Mouse (Mus musculus): ENCODE measurements around the gene Arhgap9.

Arhgap9 gene

DNA sequence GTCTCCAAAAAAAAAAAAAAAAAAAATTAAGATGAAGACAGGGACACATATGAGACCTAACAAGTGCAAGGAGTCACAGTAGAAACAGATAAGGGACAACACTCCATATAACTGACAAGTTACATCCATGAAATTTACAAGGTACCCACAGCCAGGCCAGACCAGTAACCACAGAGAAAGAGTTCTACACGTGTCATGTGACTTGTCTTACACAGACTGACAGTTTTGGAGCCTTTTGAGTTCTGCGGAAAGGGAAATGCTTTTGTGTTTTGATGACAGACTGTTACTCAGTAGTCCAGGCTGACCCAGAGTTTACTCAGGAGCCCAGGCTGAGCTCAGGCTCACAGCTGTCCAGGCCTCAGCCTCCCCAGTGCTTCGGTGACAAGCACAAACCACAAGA is 21.3 kb downstream of the Arhgap9 start:
- DNase-seq (ENCODE audit: low spot score): no peak

DNA sequence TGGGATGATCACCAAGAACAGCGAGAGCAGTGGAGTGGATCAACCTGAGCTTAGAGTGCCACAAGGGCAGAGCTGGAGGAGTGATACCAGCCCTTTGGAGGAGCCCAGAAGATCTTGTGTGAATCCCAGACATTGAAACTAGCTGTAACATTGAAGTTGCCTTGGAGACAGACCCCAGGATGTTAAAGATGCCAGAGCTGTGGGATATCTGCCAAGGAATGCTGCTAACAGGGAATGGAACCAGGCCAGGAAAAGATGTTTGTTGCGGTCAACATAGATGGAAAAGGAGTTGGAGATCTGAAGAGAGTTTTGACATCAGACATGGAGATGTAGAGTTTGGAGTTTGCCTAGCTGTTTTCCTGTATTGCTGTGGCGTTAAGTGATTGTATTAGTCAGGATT is 24.4 kb downstream of the Arhgap9 start:
- no peak for DNase-seq (ENCODE audit: low spot score)

DNA sequence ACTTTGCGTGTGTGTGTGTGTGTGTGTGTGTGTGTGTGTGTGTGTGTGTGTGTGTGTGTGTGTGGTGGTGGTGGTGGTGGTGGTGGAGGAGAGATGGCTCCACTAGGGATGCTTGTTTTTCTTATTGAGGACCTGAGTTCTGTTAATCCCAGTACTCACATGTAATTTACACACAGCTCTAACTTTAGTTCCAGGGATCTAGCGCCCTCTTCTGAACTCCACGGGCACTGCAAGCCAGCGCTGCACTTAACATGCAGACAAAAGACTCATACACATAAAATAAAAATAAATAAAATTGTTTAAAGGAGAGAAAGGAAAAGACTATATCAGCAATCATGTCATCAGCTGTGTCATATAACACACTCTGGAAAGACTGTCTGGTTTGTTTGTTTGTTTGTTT is 27.2 kb downstream of the Arhgap9 start:
- no peak for DNase-seq (ENCODE audit: low spot score)

DNA sequence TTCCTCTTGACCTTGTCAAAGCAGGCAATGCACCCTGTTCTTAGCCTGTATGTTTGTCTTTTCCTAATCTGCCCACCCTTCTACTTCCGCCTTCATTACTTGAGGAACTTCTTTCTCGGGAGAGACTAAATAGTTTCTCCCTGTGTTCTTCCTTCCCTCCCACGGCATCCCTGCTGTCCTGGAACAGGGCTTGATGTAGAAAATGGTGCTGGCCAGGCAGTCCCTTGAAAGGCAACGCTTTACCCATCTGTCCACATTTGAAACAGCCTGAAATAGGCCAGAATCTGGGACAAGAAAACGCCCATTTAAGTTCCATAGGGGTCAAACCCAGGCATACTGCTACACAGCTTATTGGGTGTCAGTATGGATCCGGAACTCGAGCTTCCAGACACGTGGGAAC is 28.0 kb downstream of the Arhgap9 start:
- no peak for DNase-seq (ENCODE audit: low spot score)

DNA sequence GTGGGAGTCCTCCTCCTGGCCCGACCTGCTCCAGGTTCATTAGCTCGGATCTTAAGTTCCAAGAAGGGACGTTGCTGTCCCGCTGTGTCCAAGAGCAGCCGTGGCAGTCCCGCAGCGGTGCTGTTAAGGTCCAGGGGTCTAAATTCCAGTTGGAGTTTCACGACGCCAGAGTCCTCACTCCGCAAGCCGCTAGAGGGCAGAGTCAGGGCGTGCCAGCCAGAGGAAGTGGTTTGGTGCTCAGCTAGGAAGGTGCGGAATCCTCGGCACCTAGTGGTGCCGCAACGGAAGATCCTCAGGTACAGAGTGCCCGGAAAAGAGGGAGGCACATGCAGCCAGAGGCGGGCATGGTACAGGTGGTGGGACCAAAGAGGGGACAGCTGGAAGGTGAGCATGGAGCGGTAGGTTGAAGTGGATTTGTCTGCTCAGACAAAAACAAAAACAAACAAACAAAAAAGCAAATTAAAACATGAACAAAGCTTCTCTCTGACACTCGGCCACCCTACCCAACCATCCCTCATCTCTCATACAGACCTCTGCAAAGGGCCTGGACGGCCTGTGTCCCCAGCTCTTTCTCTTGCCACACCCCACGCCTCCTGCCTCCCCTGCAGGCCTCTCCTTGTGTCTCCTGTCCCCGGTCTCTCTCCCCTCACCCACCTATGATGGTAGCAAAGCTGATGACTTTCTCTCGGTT is 29.0 kb downstream of the Arhgap9 start:
- DNase-seq (ENCODE audit: low spot score): peak; percentile 23

DNA sequence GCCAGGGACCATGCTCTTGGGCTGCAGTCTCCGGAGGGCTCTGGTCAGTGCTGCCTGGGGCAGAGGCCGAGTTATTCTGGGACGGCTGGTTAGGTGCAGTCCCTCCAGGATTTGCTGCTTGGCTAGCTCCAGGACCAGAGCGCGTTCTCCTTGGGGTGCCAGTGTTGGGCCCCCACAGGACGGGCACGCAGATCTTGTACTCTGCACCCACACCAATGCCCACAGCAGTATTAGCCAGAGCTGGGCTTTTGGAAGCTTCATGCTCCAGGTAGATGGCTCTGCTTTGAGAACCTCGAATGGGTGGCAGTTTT is 29.5 kb downstream of the Arhgap9 start:
- no peak for DNase-seq (ENCODE audit: low spot score)

DNA sequence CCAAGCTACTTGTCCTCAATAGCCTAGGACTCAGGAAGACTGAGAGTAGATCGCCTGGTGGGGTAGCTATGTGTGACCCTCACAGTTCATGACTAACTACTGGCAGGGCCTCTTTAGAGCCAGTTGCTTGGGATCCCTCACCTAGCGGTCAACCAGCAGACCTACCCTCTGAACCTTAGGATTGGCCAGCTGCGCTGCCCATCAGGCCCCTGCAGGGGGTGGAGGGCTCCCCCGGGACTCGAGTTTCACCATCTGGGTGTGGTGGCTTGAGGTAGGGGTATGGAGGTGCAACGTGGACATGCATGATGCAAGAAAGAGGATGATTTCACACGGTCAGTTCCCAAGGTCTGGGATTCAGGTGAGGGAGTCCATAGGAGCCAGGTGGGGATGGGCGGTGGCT is 30.0 kb downstream of the Arhgap9 start:
- DNase-seq (ENCODE audit: low spot score): no peak

DNA sequence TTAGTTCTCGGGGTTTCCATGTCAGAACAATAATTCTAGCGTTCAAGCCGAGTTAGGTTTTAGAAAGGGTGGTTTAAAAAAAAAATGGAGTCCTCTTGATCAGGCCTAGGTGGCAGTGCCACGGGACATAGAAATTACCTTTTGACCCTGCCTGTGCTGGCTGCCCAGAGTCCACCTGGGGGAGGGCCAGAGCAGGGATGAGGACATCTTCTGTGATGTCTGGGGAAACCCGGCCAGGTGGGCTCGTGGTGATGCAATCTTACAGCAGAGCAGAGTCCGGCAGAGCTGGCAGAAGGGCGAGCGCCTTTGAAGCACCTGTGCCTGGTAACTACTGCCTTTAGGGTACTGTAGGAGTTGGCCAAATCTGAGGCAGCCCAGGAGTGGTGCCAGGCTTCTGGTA is 30.4 kb downstream of the Arhgap9 start:
- no peak for DNase-seq (ENCODE audit: low spot score)

DNA sequence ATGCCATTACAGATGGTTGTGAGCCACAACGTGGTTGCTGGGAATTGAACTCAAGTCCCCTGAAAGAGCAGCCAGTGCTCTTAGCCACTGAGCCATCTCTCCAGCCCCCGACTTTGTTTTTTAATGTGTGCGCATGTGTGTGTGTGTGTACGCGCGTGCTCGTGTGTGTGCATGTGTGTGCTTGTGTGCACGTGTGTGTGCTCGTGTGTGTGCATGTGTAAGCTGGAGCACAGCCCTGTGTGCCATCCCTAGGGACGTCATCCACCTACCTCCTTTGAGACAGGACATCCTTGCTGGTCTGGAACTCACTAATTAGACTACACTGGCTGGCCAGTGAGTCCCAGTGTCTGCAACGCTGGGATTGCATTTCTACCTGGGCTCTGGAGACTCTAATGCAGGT is 31.0 kb downstream of the Arhgap9 start:
- DNase-seq (ENCODE audit: low spot score): no peak

DNA sequence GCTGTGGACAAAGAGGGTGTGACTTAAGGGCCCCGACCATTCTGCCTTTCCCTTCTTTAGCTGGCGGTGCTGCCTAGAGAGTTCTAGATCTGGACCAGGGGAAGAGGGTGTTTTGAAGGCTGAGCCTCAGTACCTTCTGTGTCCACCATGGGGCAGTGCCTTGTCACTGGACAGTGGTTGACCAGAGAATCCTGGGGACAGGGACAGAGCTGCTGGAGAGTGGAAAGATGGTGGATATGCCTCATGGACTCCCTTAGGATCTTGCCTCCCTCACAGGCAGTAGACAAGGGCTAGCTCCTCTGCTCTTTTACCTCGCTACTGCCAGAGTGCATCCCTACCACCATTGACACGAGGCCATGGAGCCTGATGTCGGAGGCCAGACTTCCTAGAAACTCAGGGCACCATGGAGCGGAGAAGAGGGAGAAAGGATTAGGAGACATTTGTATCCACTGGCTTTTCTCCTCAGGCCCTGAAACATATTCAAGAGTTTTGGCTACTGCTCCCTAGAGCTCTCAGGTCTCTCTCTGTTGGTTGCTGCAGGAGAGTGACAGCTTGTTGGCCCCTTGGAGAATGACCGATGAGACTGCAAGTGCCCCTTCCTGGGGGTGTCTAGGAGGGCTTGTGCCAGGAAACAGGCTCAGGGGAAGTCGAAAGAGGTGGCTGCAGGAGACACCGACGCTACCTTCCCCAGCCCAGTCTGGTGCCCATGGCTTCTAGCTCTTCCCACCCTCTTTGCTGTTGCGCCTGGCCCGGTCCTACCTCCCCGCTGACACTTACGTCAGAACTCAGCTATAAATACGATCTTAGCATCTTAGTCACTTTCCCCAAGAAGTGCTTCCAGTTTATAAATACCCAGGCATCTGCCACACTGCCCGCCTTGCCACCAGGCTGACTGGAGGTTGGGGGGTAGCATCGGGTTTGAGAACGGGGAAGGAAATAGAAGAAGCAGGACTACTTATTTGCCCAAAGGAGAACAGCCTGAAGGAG is 32.4 kb downstream of the Arhgap9 start, which contains the start of gene Inhbe:
Inhbe (minus strand) TSS at position 503 of the 987 bp plus-strand sequence.
- no peak for DNase-seq (ENCODE audit: low spot score)

DNA sequence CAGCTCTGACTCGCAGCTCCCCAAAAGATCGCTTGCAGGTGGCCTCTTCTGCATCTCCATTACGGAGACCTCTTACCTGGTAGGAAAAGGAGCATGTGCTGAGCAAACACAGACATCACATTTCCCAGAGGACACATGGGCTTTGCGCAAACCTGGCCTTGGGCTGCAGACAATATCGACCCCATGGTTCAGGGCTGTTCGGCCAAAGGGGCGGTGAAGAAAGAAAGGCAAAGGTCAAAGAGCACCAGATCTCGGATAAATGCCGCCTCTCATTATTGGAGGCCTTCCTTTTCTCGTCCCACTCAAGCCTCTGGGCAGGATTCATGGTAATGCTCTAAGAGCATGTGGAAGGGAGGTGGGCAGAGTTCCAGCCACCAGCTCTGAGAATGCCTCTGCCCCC is 33.6 kb downstream of the Arhgap9 start:
- DNase-seq (ENCODE audit: low spot score): no peak

DNA sequence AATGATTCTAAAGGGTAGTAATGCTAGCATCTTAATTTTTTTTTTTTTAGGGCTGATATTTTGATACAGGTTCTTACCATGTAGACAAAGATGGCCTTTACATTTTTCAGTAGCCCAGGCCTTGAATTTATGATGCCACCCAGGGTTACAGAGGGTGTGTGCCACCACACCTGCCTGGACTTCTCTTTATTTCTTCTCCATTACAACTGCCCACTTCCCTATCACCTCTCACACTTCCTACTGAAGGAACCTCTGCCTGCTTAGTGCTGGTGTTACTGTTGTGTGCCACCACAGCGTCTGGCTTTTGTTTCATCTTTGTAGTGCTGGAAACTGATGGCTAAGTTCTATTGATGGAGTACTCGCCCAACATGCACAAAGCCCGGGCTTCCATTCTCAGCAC is 39.0 kb downstream of the Arhgap9 start:
- no peak for DNase-seq (ENCODE audit: low spot score)

DNA sequence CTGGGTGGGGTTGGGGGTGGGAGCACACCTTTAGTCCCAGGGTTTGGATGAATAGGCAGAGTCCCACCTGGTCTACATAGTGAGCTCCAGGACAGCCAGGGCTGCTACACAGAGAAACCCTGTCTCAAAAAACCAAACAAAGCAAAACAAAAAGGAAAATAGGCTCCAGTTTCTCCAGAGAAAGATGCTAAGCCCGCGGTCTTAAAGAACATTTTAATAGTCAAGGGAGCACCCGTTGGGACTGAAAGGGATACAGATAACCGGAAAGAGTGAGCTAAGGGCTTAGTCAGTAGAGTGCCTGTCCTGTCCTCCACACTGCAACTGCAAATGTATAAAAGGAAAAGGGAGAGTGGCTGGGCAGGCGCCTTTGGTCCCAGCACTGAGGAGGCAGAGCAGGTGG is 45.4 kb downstream of the Arhgap9 start:
- no peak for DNase-seq (ENCODE audit: low spot score)

DNA sequence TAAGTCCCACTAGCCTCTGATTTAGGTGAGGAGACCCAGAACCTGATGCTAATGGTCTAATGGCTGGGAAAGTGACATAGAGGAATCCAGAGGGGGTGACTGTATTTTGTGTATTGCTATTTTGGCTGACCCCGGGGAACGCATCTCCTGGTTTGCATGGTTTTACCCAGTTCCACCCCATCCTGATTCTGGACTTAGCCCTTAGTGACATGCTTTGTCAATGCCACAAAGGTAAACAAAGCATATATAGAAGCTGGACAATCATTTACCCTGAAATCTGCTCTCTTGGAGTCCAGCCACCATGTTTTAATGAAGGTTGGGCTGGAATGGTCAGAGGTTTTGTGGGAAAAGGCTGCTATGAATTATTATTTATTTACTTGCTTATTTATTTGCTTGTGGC is 46.5 kb downstream of the Arhgap9 start:
- no peak for DNase-seq (ENCODE audit: low spot score)

DNA sequence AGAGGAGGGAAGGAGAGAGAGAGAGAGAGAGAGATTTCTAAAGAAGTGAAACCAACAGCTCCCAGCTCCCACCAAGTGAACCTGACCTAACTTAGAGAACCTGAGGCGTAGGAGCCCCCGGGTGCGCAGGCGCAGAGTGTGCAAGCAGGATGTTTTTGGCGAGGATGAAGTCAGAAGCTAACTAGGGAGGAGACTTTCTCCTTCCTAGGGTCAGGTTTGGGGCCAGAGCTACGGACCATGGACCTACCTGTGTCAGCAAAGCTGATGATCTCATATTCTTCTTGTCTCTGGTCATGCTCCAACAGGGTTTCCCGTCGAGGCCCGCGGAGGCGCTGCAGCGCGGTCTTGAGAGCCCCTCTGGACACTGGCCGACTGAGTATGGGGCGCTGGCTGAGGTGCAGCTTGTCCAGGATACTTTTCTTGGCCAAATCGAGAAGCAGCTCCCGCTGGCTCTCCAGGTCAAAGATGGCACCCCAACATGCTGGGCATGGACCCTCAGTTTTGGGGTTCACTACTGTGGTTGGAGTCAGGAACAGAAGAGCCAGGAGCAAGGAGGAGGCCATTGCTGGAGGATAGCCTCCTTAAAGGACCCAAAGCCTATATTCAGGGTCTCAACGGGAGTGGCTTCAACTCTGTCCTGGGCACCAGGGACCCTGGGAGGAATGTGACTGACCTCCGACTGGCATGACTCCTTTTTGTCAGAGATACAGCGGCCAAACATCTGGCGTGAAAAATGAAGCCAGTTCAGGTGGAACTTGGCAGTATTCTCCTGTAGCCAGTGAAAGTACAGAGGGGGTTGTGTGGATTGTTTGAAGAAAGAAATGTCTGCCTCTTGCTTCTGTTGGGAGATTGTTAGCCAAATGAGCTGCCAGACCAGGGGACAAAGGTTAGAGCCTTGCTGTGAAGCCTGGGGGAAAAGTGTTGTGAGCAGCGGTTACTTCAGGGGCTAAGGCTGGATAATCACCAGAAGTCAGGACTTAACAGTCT is 48.4 kb downstream of the Arhgap9 start, which contains the start of gene Inhbc:
Inhbc (minus strand) TSS at position 598 of the 987 bp plus-strand sequence.
- DNase-seq (ENCODE audit: low spot score): no peak

DNA sequence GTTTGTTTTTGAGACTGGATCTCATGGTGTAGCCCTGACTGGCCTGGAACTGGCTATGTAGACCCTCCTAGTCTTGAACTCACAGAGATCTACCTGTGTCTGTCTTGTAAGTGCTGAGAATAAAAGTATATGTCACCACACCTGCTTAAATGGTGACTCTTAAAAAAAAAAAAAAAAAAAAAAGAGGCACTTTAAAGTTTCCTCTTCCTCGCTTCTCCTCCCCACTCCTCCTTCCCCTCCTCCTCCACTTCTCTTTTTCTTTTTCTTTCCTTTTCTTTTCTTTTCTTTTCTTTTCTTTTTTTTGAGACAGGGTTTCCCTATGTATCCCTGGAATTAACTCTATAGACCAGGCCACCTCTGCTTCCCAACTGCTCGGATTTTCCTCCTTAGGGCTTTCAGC is 49.3 kb downstream of the Arhgap9 start:
- no peak for DNase-seq (ENCODE audit: low spot score)

DNA sequence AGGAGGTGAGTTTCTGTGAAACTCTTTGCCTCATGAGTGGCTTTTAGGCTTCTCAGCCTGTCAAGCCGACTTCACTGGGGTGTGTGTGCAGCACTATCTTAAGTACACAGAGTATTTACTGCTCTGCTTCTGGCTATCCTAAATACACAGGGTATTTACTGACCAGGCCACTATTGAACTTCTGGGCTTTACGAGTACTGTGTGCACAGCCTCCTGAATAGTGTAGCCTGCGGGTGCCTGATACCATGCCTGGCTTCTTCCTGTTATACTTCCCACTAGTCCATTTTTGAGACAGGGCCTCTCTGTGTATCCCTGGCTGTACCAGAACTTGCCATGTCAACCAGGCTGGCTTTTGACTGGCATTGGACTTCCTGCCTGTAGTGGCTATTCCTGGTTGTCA is 55.9 kb downstream of the Arhgap9 start:
- DNase-seq (ENCODE audit: low spot score): no peak

Measured in c-Kit-positive CD71-positive TER-119-positive erythroid progenitor cells, embryonic 14.5 days (primary cell).